Mouse (Mus musculus) CH12.LX (cell line): ENCODE results near the gene Ankfn1. TPM values are rescaled to one million over a fixed set of nuclear protein-coding genes. Genes with fewer than 3 reads are reported as not detected.

ENCODE experiments used
- DNase-seq: peaks from one replicate; pipeline ENCODE4 v3.0.0-alpha.2; 2013; ENCODE audit errors: extremely low read depth
- H3K27ac ChIP-seq: 2 replicates; pipeline ENCODE4 v1.5.1; 2012; ENCODE audit warnings: low read depth, mild to moderate bottlenecking, control low read depth, moderate library complexity; ENCODE audit not compliant: insufficient read depth
- H3K27me3 ChIP-seq: replicated peaks from 2 replicates; pipeline ENCODE3; 2012; ENCODE audit warnings: inconsistent platforms
- H3K36me3 ChIP-seq, 2 experiments: replicated peaks in 1 of 2; 2 replicates each; pipeline versions ENCODE3 to v1.6.1; 2012; ENCODE audit warnings: inconsistent platforms in 1 of 2, low read length in 1 of 2, mild to moderate bottlenecking in 1 of 2, mixed read lengths in 1 of 2, moderate library complexity in 1 of 2; ENCODE audit not compliant: control insufficient read depth in 1 of 2, insufficient read depth in 1 of 2
- H3K4me1 ChIP-seq, 2 experiments: 2 replicates each; pipeline ENCODE4 v1.6.1; 2012; ENCODE audit warnings: inconsistent platforms in 1 of 2, moderate library complexity in 1 of 2; ENCODE audit not compliant: insufficient read depth in 2 of 2, control insufficient read depth in 1 of 2
- H3K4me2 ChIP-seq: 2 replicates; pipeline ENCODE4 v1.6.1; 2012; ENCODE audit warnings: low read depth, mild to moderate bottlenecking, control low read depth; ENCODE audit not compliant: poor library complexity, insufficient read depth, severe bottlenecking
- H3K4me3 ChIP-seq, 3 experiments: fragments of 150-350 bp in 1 of 3; sonication (generic) in 1 of 3; replicated peaks in 1 of 3; 2 replicates each; pipeline versions ENCODE3 to v1.5.1; 2011 to 2012; ENCODE audit warnings: low read depth in 2 of 3, low read length in 2 of 3, mild to moderate bottlenecking in 2 of 3, moderate library complexity in 2 of 3, control low read depth in 1 of 3, improper control_type of control experiment in 1 of 3, inconsistent platforms in 1 of 3, mixed read lengths in 1 of 3; ENCODE audit not compliant: poor library complexity in 1 of 3
- H3K79me2 ChIP-seq: replicated peaks from 2 replicates; pipeline ENCODE4 v1.6.1; 2012; ENCODE audit warnings: mild to moderate bottlenecking, moderate library complexity; ENCODE audit not compliant: control insufficient read depth, poor library complexity, insufficient read depth, severe bottlenecking; ENCODE audit errors: extremely low read depth
- H3K9ac ChIP-seq: 2 replicates; pipeline ENCODE4 v1.6.1; 2012; ENCODE audit warnings: low read depth, mild to moderate bottlenecking, control low read depth, moderate library complexity; ENCODE audit not compliant: insufficient read depth
- H3K9me3 ChIP-seq: replicated peaks from 2 replicates; pipeline ENCODE3; 2012; ENCODE audit warnings: low read length, inconsistent platforms, mixed read lengths
- BHLHE40 ChIP-seq: IDR thresholded peaks from 2 replicates; pipeline ENCODE4 v1.6.1; 2011; ENCODE audit warnings: mild to moderate bottlenecking, low read depth, low read length, improper control_type of control experiment
- CHD1 ChIP-seq: IDR thresholded peaks from 2 replicates; pipeline ENCODE4 v1.6.1; 2012; ENCODE audit warnings: low read depth, low read length, improper control_type of control experiment, inconsistent platforms
- E2F4 ChIP-seq: IDR thresholded peaks from 2 replicates; pipeline ENCODE4 v1.6.1; 2011; ENCODE audit warnings: low read depth, low read length, improper control_type of control experiment; ENCODE audit not compliant: insufficient replicate concordance
- ELF1 ChIP-seq: IDR thresholded peaks from 2 replicates; pipeline ENCODE4 v1.6.1; 2014; ENCODE audit warnings: low read depth, mild to moderate bottlenecking, inconsistent platforms, low read length, improper control_type of control experiment
- ETS1 ChIP-seq: conservative IDR thresholded peaks from 2 replicates; pipeline ENCODE4 v1.6.1; 2012; ENCODE audit warnings: low read depth, mild to moderate bottlenecking, inconsistent platforms, low read length, improper control_type of control experiment, moderate library complexity
- HCFC1 ChIP-seq: IDR thresholded peaks from 2 replicates; pipeline ENCODE4 v1.6.1; 2012; ENCODE audit warnings: low read depth, mild to moderate bottlenecking, inconsistent platforms, low read length, improper control_type of control experiment
- IRF4 ChIP-seq: IDR thresholded peaks from 2 replicates; pipeline ENCODE4 v1.6.1; 2014; ENCODE audit warnings: low read depth, mild to moderate bottlenecking, inconsistent platforms, low read length, improper control_type of control experiment
- JUN ChIP-seq: IDR thresholded peaks from 2 replicates; pipeline ENCODE4 v1.6.1; 2011; ENCODE audit warnings: low read depth, mild to moderate bottlenecking, low read length, improper control_type of control experiment, moderate library complexity; ENCODE audit not compliant: insufficient read depth
- JUND ChIP-seq: conservative IDR thresholded peaks from 2 replicates; pipeline ENCODE4 v1.6.1; 2011; ENCODE audit warnings: low read depth, low read length, improper control_type of control experiment
- MXI1 ChIP-seq: IDR thresholded peaks from 2 replicates; pipeline ENCODE4 v1.6.1; 2011; ENCODE audit warnings: mild to moderate bottlenecking, low read depth, low read length, improper control_type of control experiment
- NELFE ChIP-seq: IDR thresholded peaks from 2 replicates; pipeline ENCODE4 v1.6.1; 2011; ENCODE audit warnings: low read depth, low read length, improper control_type of control experiment
- RCOR1 ChIP-seq: conservative IDR thresholded peaks from 2 replicates; pipeline ENCODE4 v1.6.1; 2012; ENCODE audit warnings: low read depth, mild to moderate bottlenecking, inconsistent platforms, low read length, improper control_type of control experiment
- SIN3A ChIP-seq: IDR thresholded peaks from 2 replicates; pipeline ENCODE4 v1.6.1; 2012; ENCODE audit warnings: low read length, improper control_type of control experiment, inconsistent platforms
- SMC3 ChIP-seq: IDR thresholded peaks from 2 replicates; pipeline ENCODE4 v1.6.1; 2011; ENCODE audit warnings: low read depth, low read length, improper control_type of control experiment
- TBP ChIP-seq: conservative IDR thresholded peaks from 2 replicates; pipeline ENCODE4 v1.6.1; 2011; ENCODE audit warnings: low read depth, low read length, improper control_type of control experiment
- TCF12 ChIP-seq: IDR thresholded peaks from 2 replicates; pipeline ENCODE4 v1.6.1; 2014; ENCODE audit warnings: low read depth, mild to moderate bottlenecking, inconsistent platforms, low read length, improper control_type of control experiment
- UBTF ChIP-seq: IDR thresholded peaks from 2 replicates; pipeline ENCODE4 v1.6.1; 2012; ENCODE audit warnings: low read depth, mild to moderate bottlenecking, inconsistent platforms, low read length, improper control_type of control experiment, moderate library complexity
- USF2 ChIP-seq: conservative IDR thresholded peaks from 2 replicates; pipeline ENCODE4 v1.6.1; 2011; ENCODE audit warnings: low read depth, low read length, improper control_type of control experiment
- ZKSCAN1 ChIP-seq: IDR thresholded peaks from 2 replicates; pipeline ENCODE4 v1.6.1; 2012; ENCODE audit warnings: low read depth, inconsistent platforms, low read length, improper control_type of control experiment, borderline replicate concordance
- ZMIZ1 ChIP-seq: IDR thresholded peaks from 2 replicates; pipeline ENCODE4 v1.6.1; 2012; ENCODE audit warnings: low read depth, mild to moderate bottlenecking, inconsistent platforms, low read length, improper control_type of control experiment
- dilution Hi-C: fragments of 300-500 bp; cut with MboI; formaldehyde crosslinking; loops from 2 replicates; pipeline ENCODE4 v1.14.3; 2020; ENCODE audit warnings: low sequenced_read_pairs; ENCODE audit not compliant: extremely low pct_unique_long_range_greater_than_20kb, extremely low pct_ligation_motif_present
- in situ Hi-C: fragments of 300-500 bp; cut with MboI; formaldehyde crosslinking; loops from 3 replicates; pipeline ENCODE4 v1.14.3; 2019; ENCODE audit warnings: low sequenced_read_pairs, low pct_ligation_motif_present, low pct_unique_long_range_greater_than_20kb, mixed read lengths
- polyA plus RNA-seq: library from polyadenylated mRNA; unstranded; fragments of >175 nt; gene quantifications from 2 replicates; pipeline ENCODE4 v1.2.1, GENCODE M21; 2012; ENCODE audit warnings: low read depth; ENCODE audit not compliant: insufficient read length
- total RNA-seq, 2 experiments: library from RNA; depleted of rRNA; stranded (reverse); fragments of 300-350 nt in 1 of 2; fragments of >200 nt in 1 of 2; gene quantifications; 2 replicates each; pipeline ENCODE4 v1.2.3; 2012 to 2014

The Ankfn1 gene
- total and polyA plus RNA-seq, 3 experiments: not detected

DNA sequence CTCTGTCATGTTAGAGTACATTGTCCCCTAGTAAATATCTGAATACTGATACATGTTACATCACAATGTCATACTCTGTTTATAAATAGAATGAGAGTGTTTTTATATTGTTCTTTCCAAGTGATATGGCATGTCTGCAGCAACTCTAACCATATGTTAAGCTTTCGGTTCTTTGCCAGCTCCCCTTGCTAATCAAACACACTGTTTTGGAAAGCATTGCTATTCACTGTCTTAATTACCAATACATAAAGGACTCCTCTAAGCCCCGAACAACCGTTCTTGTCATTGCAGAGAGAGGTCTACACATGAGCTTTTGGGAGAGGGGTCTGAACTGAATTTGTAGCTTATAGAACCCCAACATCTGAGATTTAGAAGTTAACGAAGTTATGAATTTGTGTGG, 327.0 kb downstream of the Ankfn1 start:
- Histone ChIP-seq H3K9ac (no peak overlapping the region), H3K36me3 (no peaks in the 10 kb centered on the region), H3K9me3 (no peaks in the 10 kb centered on the region), H3K79me2 (no peaks in the 10 kb centered on the region), H3K27ac (no peak overlapping the region), H3K4me3 (no peak overlapping the region), H3K4me2 (no peak overlapping the region), H3K27me3 (peaks cover 6% of the 10 kb centered on the region), H3K4me1 (peaks cover 0 to 4% of the 10 kb centered on the region in 2 experiments; a peak in 1 of 4 replicates)
- in situ Hi-C loops (no loop called here), dilution Hi-C loops (no loop called here)
- no peak for DNase-seq
- no peak for TF ChIP-seq ZKSCAN1
- no peak for TF ChIP-seq CHD1
- TF ChIP-seq MXI1: no peak
- TF ChIP-seq JUN: no peak
- TF ChIP-seq TCF12: no peak
- no peak for TF ChIP-seq ELF1
- no peak for TF ChIP-seq BHLHE40
- TF ChIP-seq JUND: no peak
- TF ChIP-seq HCFC1: no peak
- TF ChIP-seq IRF4: no peak
- no peak for TF ChIP-seq UBTF
- no peak for TF ChIP-seq NELFE
- no peak for TF ChIP-seq ZMIZ1
- no peak for TF ChIP-seq SMC3
- no peak for TF ChIP-seq SIN3A
- no peak for TF ChIP-seq ETS1

DNA sequence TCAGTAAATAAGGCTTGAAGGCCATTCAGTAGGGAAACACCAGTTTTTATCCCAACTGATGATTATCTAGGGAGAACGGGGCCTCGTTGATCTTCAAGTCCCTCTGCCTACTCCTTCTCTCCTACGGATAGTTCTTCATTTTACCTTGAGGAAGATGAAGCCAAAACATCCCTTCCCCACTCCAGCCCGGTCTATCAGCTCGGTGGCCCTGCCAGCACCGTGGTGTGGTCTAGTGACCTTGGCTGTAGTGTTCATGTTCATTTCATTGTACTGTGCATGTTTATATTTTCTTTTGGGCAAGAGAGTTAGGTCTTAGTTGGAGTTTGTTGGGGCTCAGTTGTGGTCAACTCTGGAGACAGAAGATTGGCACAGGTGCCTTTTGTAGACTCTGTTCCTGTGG, 328.5 kb downstream of the Ankfn1 start:
- Histone ChIP-seq H3K9me3 (no peaks in the 10 kb centered on the region), H3K4me2 (no peak overlapping the region), H3K4me1 (peaks cover 0 to 4% of the 10 kb centered on the region in 2 experiments; a peak in 1 of 4 replicates), H3K4me3 (no peak overlapping the region), H3K27ac (no peak overlapping the region), H3K27me3 (peaks cover 11% of the 10 kb centered on the region), H3K9ac (no peak overlapping the region)
- DNase-seq: no peak
- no peak for TF ChIP-seq BHLHE40
- TF ChIP-seq MXI1: no peak
- no peak for TF ChIP-seq NELFE
- TF ChIP-seq RCOR1: no peak
- TF ChIP-seq E2F4: no peak
- TF ChIP-seq UBTF: no peak
- no peak for TF ChIP-seq TBP
- TF ChIP-seq USF2: no peak
- TF ChIP-seq ZMIZ1: no peak
- TF ChIP-seq, all 38 proteins: peak for 0
- in situ Hi-C loops: no loop called here
- Histone ChIP-seq H3K36me3 (no peaks in the 10 kb centered on the region), H3K79me2 (no peaks in the 10 kb centered on the region)
- dilution Hi-C loops: no loop called here
